Mouse (Mus musculus) cortical plate, adult 2 months (tissue): Measurements from ENCODE around the gene Fam170b.

ENCODE experiments used
- CTCF ChIP-seq: fragments of 200-500 bp; IDR thresholded peaks from 2 replicates; pipeline ENCODE4 v1.5.1; 2011; ENCODE audit warnings: mild to moderate bottlenecking, control low read depth, low read length; ENCODE audit not compliant: insufficient read depth; ENCODE audit errors: extremely low read depth
- POLR2A ChIP-seq: fragments of 200-500 bp; IDR thresholded peaks from 2 replicates; pipeline ENCODE4 v1.6.1; 2011; ENCODE audit warnings: mild to moderate bottlenecking, low read length, control low read depth; ENCODE audit not compliant: insufficient read depth; ENCODE audit errors: extremely low read depth

- TF ChIP-seq CTCF (no peak), POLR2A (no peak)
These were observed 8.2 kb upstream of the Fam170b start for GRCm38 (mm10) chr14:32825426-32826032.
